Mouse (Mus musculus) kidney, postnatal 0 days (tissue): ENCODE results near the gene Pacsin1. TPM values are rescaled to one million over a fixed set of nuclear protein-coding genes. Genes with fewer than 3 reads are reported as not detected.

Source experiments
- ATAC-seq: fragments of 200-750 bp; cut with Nextera tagmentation; replicated peaks from 2 replicates; pipeline ENCODE4 v1.8.0; 2017; ENCODE audit warnings: low read depth, moderate number of reproducible peaks, moderate TSS enrichment, moderate library complexity; ENCODE audit not compliant: low FRiP score
- DNase-seq: peaks from one replicate; pipeline ENCODE4 v3.0.0-alpha.2; 2016; ENCODE audit warnings: low spot score
- H3K27ac ChIP-seq: fragments of 300-500 bp; sonication (generic); 2 replicates; pipeline ENCODE4 v1.5.1; 2014; ENCODE audit warnings: mild to moderate bottlenecking
- H3K27me3 ChIP-seq: fragments of 300-500 bp; sonication (generic); 2 replicates; pipeline ENCODE4 v1.6.1; 2014; ENCODE audit warnings: low read length, mixed read lengths; ENCODE audit not compliant: insufficient read depth
- H3K36me3 ChIP-seq: fragments of 300-500 bp; sonication (generic); 2 replicates; pipeline ENCODE4 v1.6.1; 2014; ENCODE audit warnings: low read length, mixed read lengths; ENCODE audit not compliant: insufficient read depth
- H3K4me1 ChIP-seq: fragments of 300-500 bp; sonication (generic); replicated peaks from 2 replicates; pipeline ENCODE4 v1.6.1; 2014; ENCODE audit warnings: antibody characterized with exemption, low read length, mixed read lengths; ENCODE audit not compliant: insufficient read depth
- H3K4me2 ChIP-seq: fragments of 300-500 bp; sonication (generic); 2 replicates; pipeline ENCODE4 v1.6.1; 2014; ENCODE audit warnings: mild to moderate bottlenecking, low read length, moderate library complexity, mixed read lengths
- H3K4me3 ChIP-seq: fragments of 300-500 bp; sonication (generic); replicated peaks from 2 replicates; pipeline ENCODE4 v1.5.1; 2014; ENCODE audit warnings: low read depth, low read length
- H3K9ac ChIP-seq: fragments of 300-500 bp; sonication (generic); 2 replicates; pipeline ENCODE4 v1.6.1; 2014; ENCODE audit warnings: low read depth, low read length
- H3K9me3 ChIP-seq: fragments of 300-500 bp; sonication (generic); replicated peaks from 2 replicates; pipeline ENCODE4 v1.6.1; 2016; ENCODE audit warnings: low read length, inconsistent platforms, mixed read lengths
- CTCF ChIP-seq: IDR thresholded peaks from 2 replicates; pipeline ENCODE4 v1.5.1; 2016; ENCODE audit warnings: antibody characterized with exemption, low read depth, mild to moderate bottlenecking, moderate library complexity
- WGBS: fragments of 180-500 bp; shearing (Covaris S2); extraction: QIAGEN DNeasy Blood & Tissue Kit; methylation state at CpG from one replicate; pipeline ENCODE4 v1.1.7; 2014; 5-methylcytosine and 5-hydroxymethylcytosine counted together
- polyA plus RNA-seq: library from polyadenylated mRNA; unstranded; fragments of >200 nt; fragmentation: Nextera tagmentation; extraction: Ambion mirVana; gene quantifications from 2 replicates; pipeline ENCODE4 v1.2.1, GENCODE M21; 2015

Gene Pacsin1
- polyA plus RNA-seq, 1 experiment from 2014 or later: 1.6 TPM

DNA sequence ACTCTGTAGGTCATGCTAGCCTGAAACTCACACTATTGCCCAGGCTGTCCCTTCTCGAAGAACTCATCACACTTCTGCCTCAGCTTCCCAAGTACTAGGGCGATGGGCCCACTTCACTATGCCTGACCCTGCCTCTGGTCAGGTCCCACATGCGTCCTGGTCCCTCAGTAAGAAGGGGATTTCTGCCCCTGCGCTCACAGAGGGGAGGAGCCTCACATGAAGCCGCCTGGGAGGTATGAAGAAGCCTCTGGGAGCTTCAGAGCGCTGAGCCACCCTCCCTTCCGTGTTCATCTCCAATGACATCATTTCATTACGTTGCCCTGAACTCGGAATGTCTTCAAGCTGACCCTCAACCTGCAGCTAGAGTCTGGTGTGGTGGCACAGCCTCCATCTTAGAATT lies 11.6 kb upstream of the Pacsin1 start:
- no peak for TF ChIP-seq CTCF
- H3K4me2 ChIP-seq: no peak overlapping the region
- H3K27me3 ChIP-seq: no peaks in the 10 kb centered on the region
- no peak overlapping the region for H3K4me3 ChIP-seq
- no peak overlapping the region for H3K9ac ChIP-seq
- H3K9me3 ChIP-seq: no peaks in the 10 kb centered on the region
- no peaks in the 10 kb centered on the region for H3K36me3 ChIP-seq
- no peak for ATAC-seq
- 84% methylated on average over 9 of the region's 9 CpGs for WGBS
- H3K27ac ChIP-seq: no peak overlapping the region
- DNase-seq: no peak
- no peaks in the 10 kb centered on the region for H3K4me1 ChIP-seq

DNA sequence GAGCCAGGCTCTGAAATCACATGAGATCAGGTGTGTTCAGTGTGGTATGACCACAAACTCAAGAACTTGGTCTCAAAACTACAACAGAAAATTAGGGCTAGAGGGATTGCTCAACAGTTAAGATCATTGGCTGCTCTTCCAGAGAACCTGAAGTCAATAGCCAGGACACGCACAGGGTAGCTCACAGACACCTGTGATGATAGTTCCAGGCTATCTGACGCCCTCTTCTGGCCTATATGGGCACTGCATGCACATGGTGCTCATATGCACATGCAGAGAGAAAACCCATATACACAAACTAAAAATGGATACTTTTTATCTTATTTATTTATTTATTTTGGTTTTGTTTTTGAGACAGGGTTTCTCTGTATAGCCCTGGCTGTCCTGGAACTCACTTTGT lies 10.7 kb upstream of the Pacsin1 start:
- peak; percentile 31; the same call in 1 of the 2 replicates for TF ChIP-seq CTCF
- Histone ChIP-seq H3K27me3 (no peaks in the 10 kb centered on the region), H3K27ac (no peak overlapping the region), H3K4me1 (no peaks in the 10 kb centered on the region), H3K36me3 (no peaks in the 10 kb centered on the region), H3K9ac (no peak overlapping the region), H3K4me3 (no peak overlapping the region), H3K9me3 (no peaks in the 10 kb centered on the region), H3K4me2 (no peak overlapping the region)
- DNase-seq: no peak
- 60% methylated on average over 2 of the region's 2 CpGs for WGBS
- ATAC-seq: no peak

DNA sequence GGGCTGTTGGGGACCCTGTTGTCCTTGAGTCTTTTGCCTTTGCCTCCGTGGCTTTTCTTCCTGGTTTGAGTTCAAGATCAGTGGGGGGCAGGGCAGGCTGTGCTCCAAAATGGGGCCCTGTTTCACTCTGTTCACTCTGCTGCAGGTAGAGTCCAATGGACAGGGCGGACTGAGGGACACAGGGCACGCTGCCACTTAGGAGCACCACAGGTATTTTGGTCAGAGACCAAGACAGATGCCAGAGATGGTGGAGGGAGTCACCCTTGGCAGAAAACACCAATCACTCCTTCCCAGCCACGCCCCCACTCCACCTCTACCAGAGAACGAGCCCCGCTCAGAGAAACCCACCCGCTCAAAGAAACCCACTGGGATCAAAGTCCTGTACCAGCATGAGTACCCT lies 9.5 kb upstream of the Pacsin1 start:
- no peaks in the 10 kb centered on the region for H3K27me3 ChIP-seq
- no peaks in the 10 kb centered on the region for H3K4me1 ChIP-seq
- WGBS: 26% methylated on average over 7 of the region's 7 CpGs
- no peaks in the 10 kb centered on the region for H3K36me3 ChIP-seq
- no peaks in the 10 kb centered on the region for H3K9me3 ChIP-seq
- H3K27ac ChIP-seq: no peak overlapping the region
- TF ChIP-seq CTCF: no peak
- H3K4me2 ChIP-seq: no peak overlapping the region
- no peak for ATAC-seq
- H3K9ac ChIP-seq: no peak overlapping the region
- DNase-seq: no peak
- H3K4me3 ChIP-seq: no peak overlapping the region

DNA sequence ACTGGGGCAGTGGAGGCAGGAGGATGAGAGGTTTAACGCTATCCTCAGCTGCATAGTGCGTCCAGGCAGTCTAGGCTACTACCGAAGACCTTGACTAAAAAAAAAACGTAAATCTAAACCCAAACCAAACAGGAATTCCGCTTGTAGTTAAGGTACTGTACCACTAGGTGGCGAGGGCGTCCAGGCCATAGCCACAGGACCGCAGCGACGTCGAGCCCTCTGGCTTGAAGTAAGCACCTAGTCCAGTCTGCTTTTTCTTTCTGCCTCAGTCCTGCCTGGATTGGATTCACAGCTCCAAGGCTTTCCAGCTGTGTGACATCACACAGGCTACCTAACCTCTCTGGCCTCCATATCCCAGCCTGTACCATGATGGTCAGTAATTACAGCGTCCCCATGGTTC lies 5.1 kb upstream of the Pacsin1 start:
- peaks cover 5% of the 10 kb centered on the region; the same call in 1 of the 2 replicates for H3K27me3 ChIP-seq
- H3K4me3 ChIP-seq: no peak overlapping the region
- no peaks in the 10 kb centered on the region for H3K9me3 ChIP-seq
- no peak overlapping the region for H3K4me2 ChIP-seq
- H3K9ac ChIP-seq: no peak overlapping the region
- ATAC-seq (peak; percentile 71), DNase-seq (peak; percentile 65)
- no peaks in the 10 kb centered on the region for H3K36me3 ChIP-seq
- H3K27ac ChIP-seq: no peak overlapping the region
- 7% methylated on average over 12 of the region's 12 CpGs for WGBS
- no peaks in the 10 kb centered on the region for H3K4me1 ChIP-seq
- peak; percentile 80 for TF ChIP-seq CTCF

DNA sequence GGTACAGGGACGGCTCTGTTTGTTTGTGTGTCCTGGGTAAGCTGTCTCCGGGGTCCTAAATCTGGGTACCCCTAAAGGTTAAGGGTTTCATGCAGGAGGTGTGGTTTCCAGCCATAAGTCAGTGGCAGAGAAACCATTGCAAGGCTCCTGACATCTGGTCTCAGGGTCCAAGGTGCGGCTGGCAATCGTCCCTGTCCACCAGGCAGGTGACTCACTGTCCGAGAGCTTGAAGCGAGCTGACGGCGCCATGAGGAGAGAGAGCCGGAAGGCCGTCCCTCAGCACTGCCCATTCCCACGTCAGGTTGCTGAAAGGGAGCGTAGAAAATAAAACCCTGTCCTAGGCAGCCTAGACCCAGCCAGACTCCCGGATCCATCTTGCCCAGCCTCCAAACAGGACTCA lies 4.7 kb upstream of the Pacsin1 start:
- H3K27me3 ChIP-seq: peaks cover 10% of the 10 kb centered on the region; the same call in 1 of the 2 replicates
- no peak overlapping the region for H3K9ac ChIP-seq
- ATAC-seq (peak; percentile 66; the same call in 1 of the 2 replicates), DNase-seq (no peak)
- H3K4me2 ChIP-seq: no peak overlapping the region
- H3K36me3 ChIP-seq: no peaks in the 10 kb centered on the region
- no peaks in the 10 kb centered on the region for H3K9me3 ChIP-seq
- 0 out of 2 replicates have a peak, but pooled peaks cover under 1% of the 10 kb centered on the region for H3K4me1 ChIP-seq
- no peak for TF ChIP-seq CTCF
- no peak overlapping the region for H3K4me3 ChIP-seq
- no peak overlapping the region for H3K27ac ChIP-seq
- 73% methylated on average over 13 of the region's 13 CpGs for WGBS

DNA sequence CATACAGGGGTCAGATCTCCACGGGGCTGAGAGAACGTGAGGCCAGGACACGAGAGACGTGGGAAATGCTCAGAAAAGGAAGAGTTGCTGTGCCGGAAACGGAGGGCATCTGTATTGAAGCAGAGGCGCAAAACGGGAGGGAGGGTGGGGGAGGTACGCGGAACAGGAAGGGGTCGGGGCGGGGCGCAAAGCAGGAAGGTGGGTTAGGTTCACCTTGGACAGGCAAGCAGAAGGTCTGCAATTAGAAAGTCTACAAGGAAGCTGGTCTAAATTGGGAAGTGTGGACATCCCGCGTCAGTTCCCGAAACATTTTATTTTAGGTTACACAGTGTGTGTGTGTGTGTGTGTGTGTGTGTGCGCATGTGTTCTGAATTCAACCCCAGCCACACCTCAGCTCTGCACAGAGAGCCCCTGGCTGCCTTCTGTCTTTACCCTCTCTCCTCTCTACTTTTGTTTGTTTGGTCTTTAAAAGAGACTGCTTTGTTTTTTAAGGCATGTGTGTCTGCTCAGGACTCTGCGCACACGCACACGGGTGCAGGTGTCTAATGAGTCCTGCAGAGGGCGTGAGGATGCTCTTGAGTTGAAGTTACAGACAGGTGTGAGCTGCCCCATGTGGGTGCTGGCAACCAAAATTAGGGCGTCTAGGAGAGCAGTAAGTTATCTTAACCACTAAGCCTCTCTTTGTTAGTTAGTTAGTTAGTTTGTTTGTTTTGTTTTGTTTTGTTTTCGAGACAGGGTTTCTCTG lies 3.1 kb upstream of the Pacsin1 start:
- Histone ChIP-seq H3K36me3 (no peaks in the 10 kb centered on the region), H3K4me2 (no peak overlapping the region), H3K4me3 (no peak overlapping the region), H3K27ac (no peak overlapping the region), H3K4me1 (0 out of 2 replicates have a peak, but pooled peaks cover 2% of the 10 kb centered on the region), H3K9me3 (no peaks in the 10 kb centered on the region), H3K27me3 (peaks cover 19% of the 10 kb centered on the region; the same call in 1 of the 2 replicates), H3K9ac (no peak overlapping the region)
- 77% methylated on average over 23 of the region's 23 CpGs for WGBS
- DNase-seq (no peak), ATAC-seq (no peak)
- no peak for TF ChIP-seq CTCF
